Mouse (Mus musculus): ENCODE measurements around the gene Icmt. TPM values are rescaled to one million over a fixed set of nuclear protein-coding genes. Genes with fewer than 3 reads are reported as not detected.

Gene Icmt
- polyA plus RNA-seq, 1 experiment from 2014 or later: 20.7 TPM

- Histone ChIP-seq H3K4me3 (replicated peaks; ENCODE audit: low read length) (peak overlapping the region; percentile 98), H3K27me3 (replicated peaks; ENCODE audit: control insufficient read depth, insufficient read depth, low read length) (no peaks in the 10 kb centered on the region), H3K4me2 (ENCODE audit: low read length) (peak overlapping the region; percentile 34), H3K9ac (replicated peaks; ENCODE audit: low read depth, low read length) (no peak overlapping the region), H3K27ac (ENCODE audit: low read length) (no peak overlapping the region), H3K9me3 (ENCODE audit: control insufficient read depth, low read length) (no peaks in the 10 kb centered on the region), H3K4me1 (replicated peaks; ENCODE audit: control insufficient read depth, insufficient read depth, low read length) (peaks cover 19% of the 10 kb centered on the region), H3K36me3 (ENCODE audit: control insufficient read depth, insufficient read depth) (peaks cover 12% of the 10 kb centered on the region)
- 55% methylated on average over 16 of the region's 16 CpGs for WGBS
- ATAC-seq: peak; percentile 22
Measured at GRCm38 (mm10) chr4:152324641-152325562, 27.9 kb downstream of the Icmt start.

- peak within 1 kb of the TSS; percentile 58 for H3K27ac ChIP-seq (ENCODE audit: low read length)
- peaks cover 19% of the 10 kb centered on the region for H3K4me1 ChIP-seq (replicated peaks; ENCODE audit: control insufficient read depth, insufficient read depth, low read length)
- H3K36me3 ChIP-seq (ENCODE audit: control insufficient read depth, insufficient read depth): peaks cover 18% of the 10 kb centered on the region
- no peaks in the 10 kb centered on the region for H3K9me3 ChIP-seq (ENCODE audit: control insufficient read depth, low read length)
- peak; percentile 98 for ATAC-seq
- peak within 1 kb of the TSS; percentile 98 for H3K4me3 ChIP-seq (replicated peaks; ENCODE audit: low read length)
- H3K4me2 ChIP-seq (ENCODE audit: low read length): peak within 1 kb of the TSS; percentile 92
- peak within 1 kb of the TSS; percentile 96 for H3K9ac ChIP-seq (replicated peaks; ENCODE audit: low read depth, low read length)
- H3K27me3 ChIP-seq (replicated peaks; ENCODE audit: control insufficient read depth, insufficient read depth, low read length): no peaks in the 10 kb centered on the region
- under 1% methylated on average over 70 of the region's 70 CpGs for WGBS
Measured at GRCm38 (mm10) chr4:152325574-152326411, 28.8 kb downstream of the Icmt start, which contains the start of gene Rpl22. TSS of gene Rpl22 (plus strand) at chr4:152325742.

GRCm38 (mm10) chr4:152326543-152326942 is 29.5 kb downstream of the Icmt start:
- H3K27ac ChIP-seq (ENCODE audit: low read length): no peak overlapping the region
- H3K9me3 ChIP-seq (ENCODE audit: control insufficient read depth, low read length): no peaks in the 10 kb centered on the region
- no peaks in the 10 kb centered on the region for H3K27me3 ChIP-seq (replicated peaks; ENCODE audit: control insufficient read depth, insufficient read depth, low read length)
- peak overlapping the region; percentile 96 for H3K9ac ChIP-seq (replicated peaks; ENCODE audit: low read depth, low read length)
- WGBS: 2% methylated on average over 11 of the region's 11 CpGs
- H3K4me3 ChIP-seq (replicated peaks; ENCODE audit: low read length): peak overlapping the region; percentile 98
- ATAC-seq: no peak
- H3K4me2 ChIP-seq (ENCODE audit: low read length): peak overlapping the region; percentile 92
- peaks cover 20% of the 10 kb centered on the region for H3K36me3 ChIP-seq (ENCODE audit: control insufficient read depth, insufficient read depth)
- peaks cover 19% of the 10 kb centered on the region for H3K4me1 ChIP-seq (replicated peaks; ENCODE audit: control insufficient read depth, insufficient read depth, low read length)

- Histone ChIP-seq H3K4me3 (replicated peaks; ENCODE audit: low read length) (no peak overlapping the region), H3K9ac (replicated peaks; ENCODE audit: low read depth, low read length) (no peak overlapping the region), H3K4me1 (replicated peaks; ENCODE audit: control insufficient read depth, insufficient read depth, low read length) (peaks cover 21% of the 10 kb centered on the region), H3K27ac (ENCODE audit: low read length) (no peak overlapping the region), H3K27me3 (replicated peaks; ENCODE audit: control insufficient read depth, insufficient read depth, low read length) (no peaks in the 10 kb centered on the region), H3K36me3 (ENCODE audit: control insufficient read depth, insufficient read depth) (peaks cover 26% of the 10 kb centered on the region), H3K9me3 (ENCODE audit: control insufficient read depth, low read length) (no peaks in the 10 kb centered on the region), H3K4me2 (ENCODE audit: low read length) (no peak overlapping the region)
- WGBS: 78% methylated on average over 6 of the region's 6 CpGs
- no peak for ATAC-seq
Measured at GRCm38 (mm10) chr4:152328691-152329090, 31.7 kb downstream of the Icmt start.

- Histone ChIP-seq H3K27me3 (replicated peaks; ENCODE audit: control insufficient read depth, insufficient read depth, low read length) (no peaks in the 10 kb centered on the region), H3K9me3 (ENCODE audit: control insufficient read depth, low read length) (no peaks in the 10 kb centered on the region), H3K9ac (replicated peaks; ENCODE audit: low read depth, low read length) (no peak overlapping the region), H3K4me2 (ENCODE audit: low read length) (no peak overlapping the region), H3K4me3 (replicated peaks; ENCODE audit: low read length) (no peak overlapping the region), H3K36me3 (ENCODE audit: control insufficient read depth, insufficient read depth) (peaks cover 32% of the 10 kb centered on the region), H3K27ac (ENCODE audit: low read length) (no peak overlapping the region), H3K4me1 (replicated peaks; ENCODE audit: control insufficient read depth, insufficient read depth, low read length) (peaks cover 3% of the 10 kb centered on the region; the same call in 1 of the 2 replicates)
- WGBS: 29% methylated on average over 2 of the region's 2 CpGs
- peak; percentile 66 for ATAC-seq
Measured at GRCm38 (mm10) chr4:152332952-152333351, 35.9 kb downstream of the Icmt start.

GRCm38 (mm10) chr4:152333587-152333986 is 36.6 kb downstream of the Icmt start:
- no peaks in the 10 kb centered on the region for H3K9me3 ChIP-seq (ENCODE audit: control insufficient read depth, low read length)
- no peak for ATAC-seq
- peaks cover 29% of the 10 kb centered on the region for H3K36me3 ChIP-seq (ENCODE audit: control insufficient read depth, insufficient read depth)
- H3K9ac ChIP-seq (replicated peaks; ENCODE audit: low read depth, low read length): no peak overlapping the region
- 86% methylated on average over 12 of the region's 12 CpGs for WGBS
- H3K27me3 ChIP-seq (replicated peaks; ENCODE audit: control insufficient read depth, insufficient read depth, low read length): no peaks in the 10 kb centered on the region
- H3K4me2 ChIP-seq (ENCODE audit: low read length): no peak overlapping the region
- H3K4me1 ChIP-seq (replicated peaks; ENCODE audit: control insufficient read depth, insufficient read depth, low read length): 0 out of 2 replicates have a peak, but pooled peaks cover 7% of the 10 kb centered on the region
- H3K27ac ChIP-seq (ENCODE audit: low read length): no peak overlapping the region
- H3K4me3 ChIP-seq (replicated peaks; ENCODE audit: low read length): no peak overlapping the region

DNA sequence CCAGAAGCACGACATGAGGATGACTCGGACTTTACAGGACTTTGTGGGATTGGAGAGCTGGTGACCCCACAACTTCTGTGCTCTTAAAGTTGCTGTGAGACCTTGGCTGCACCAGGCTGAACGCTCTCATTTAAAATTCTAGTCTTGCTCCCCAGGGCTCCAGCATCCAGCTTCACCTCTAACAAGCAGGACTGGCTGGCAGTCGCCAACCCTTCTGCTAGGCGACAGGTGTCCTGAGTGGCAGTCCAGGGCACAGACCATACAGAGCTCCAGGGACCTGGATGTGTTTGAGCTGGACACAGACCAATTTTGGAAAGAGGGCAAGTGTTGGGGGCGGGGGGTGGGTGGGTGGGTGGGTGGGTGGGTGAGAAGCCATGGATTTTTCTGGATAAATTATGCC is 40.7 kb downstream of the Icmt start:
- H3K4me3 ChIP-seq (replicated peaks; ENCODE audit: low read length): no peak overlapping the region
- 17% methylated on average over 6 of the region's 6 CpGs for WGBS

DNA sequence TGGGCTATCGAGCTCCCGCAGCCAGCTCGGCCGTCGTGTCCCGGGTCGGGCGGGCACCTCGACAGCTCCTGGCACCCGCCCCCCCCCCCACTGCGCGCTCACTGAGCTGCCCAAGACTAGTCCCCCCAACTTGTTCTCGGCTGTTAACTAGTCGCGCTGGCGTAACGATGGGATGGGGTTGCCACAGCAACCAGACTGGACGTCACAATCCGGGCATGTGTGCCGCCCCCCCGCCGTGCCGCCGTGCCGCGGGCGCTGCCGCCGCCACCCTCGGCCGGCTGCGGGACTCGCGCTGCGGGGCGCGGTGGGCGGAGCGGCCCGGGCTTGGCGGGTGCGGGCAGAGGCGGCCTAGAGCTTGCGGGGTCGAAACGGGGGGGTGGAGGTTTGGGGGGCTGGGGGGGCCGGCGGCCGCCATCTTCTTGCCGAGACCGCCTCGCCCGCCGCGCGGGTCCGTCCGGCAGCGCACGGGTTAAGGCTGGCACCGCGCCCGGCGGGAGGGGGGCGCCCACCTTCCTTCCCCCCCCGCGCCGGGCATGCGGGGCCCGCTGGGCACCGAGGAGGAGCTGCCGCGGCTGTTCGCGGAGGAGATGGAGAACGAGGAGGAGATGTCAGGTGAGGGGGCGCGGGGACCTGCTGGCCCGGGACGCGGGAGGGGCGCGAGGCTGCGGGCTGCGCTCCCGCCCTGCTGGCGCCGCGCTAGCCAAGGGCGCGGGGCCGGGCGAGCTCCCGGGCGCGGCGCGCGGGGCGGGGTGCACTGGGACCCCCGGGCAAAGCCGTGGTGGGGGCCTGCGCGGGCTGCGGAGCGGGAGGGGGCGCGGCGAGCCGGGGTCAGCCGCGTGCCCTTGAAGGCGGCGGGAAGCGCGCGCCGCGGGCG is 41.6 kb downstream of the Icmt start, which contains the start of gene Chd5:
TSS of gene Chd5 (plus strand) at position 233 of the 874 bp plus-strand sequence.
- Histone ChIP-seq H3K36me3 (ENCODE audit: control insufficient read depth, insufficient read depth) (peaks cover 6% of the 10 kb centered on the region; the same call in 1 of the 2 replicates), H3K9ac (replicated peaks; ENCODE audit: low read depth, low read length) (peak within 1 kb of the TSS; percentile 80), H3K4me1 (replicated peaks; ENCODE audit: control insufficient read depth, insufficient read depth, low read length) (peaks cover 20% of the 10 kb centered on the region), H3K27ac (ENCODE audit: low read length) (peak within 1 kb of the TSS; percentile 39), H3K4me2 (ENCODE audit: low read length) (peak within 1 kb of the TSS; percentile 81), H3K27me3 (replicated peaks; ENCODE audit: control insufficient read depth, insufficient read depth, low read length) (no peaks in the 10 kb centered on the region), H3K4me3 (replicated peaks; ENCODE audit: low read length) (peak within 1 kb of the TSS; percentile 70), H3K9me3 (ENCODE audit: control insufficient read depth, low read length) (no peaks in the 10 kb centered on the region)
- whole genome bisulfite sequencing: under 1% methylated on average over 59 of the region's 120 CpGs
- ATAC-seq: peak; percentile 55

More for the DNA sequence above, 40.7 kb downstream of the Icmt start:
- no peak overlapping the region for H3K27ac ChIP-seq (ENCODE audit: low read length)
- H3K4me2 ChIP-seq (ENCODE audit: low read length): no peak overlapping the region
- peaks cover 10% of the 10 kb centered on the region for H3K36me3 ChIP-seq (ENCODE audit: control insufficient read depth, insufficient read depth)
- no peaks in the 10 kb centered on the region for H3K9me3 ChIP-seq (ENCODE audit: control insufficient read depth, low read length)
- ATAC-seq: no peak
- no peak overlapping the region for H3K9ac ChIP-seq (replicated peaks; ENCODE audit: low read depth, low read length)
- peaks cover 23% of the 10 kb centered on the region for H3K4me1 ChIP-seq (replicated peaks; ENCODE audit: control insufficient read depth, insufficient read depth, low read length)
- H3K27me3 ChIP-seq (replicated peaks; ENCODE audit: control insufficient read depth, insufficient read depth, low read length): no peaks in the 10 kb centered on the region

Data from forebrain, embryonic 16.5 days (tissue).